Mouse (Mus musculus) heart, postnatal 0 days (tissue): Measurements from ENCODE around the gene Hes7.

Source experiments
- CTCF ChIP-seq: IDR thresholded peaks from 2 replicates; pipeline ENCODE4 v1.5.1; 2016; ENCODE audit warnings: antibody characterized with exemption, control low read depth, low read depth
- EP300 ChIP-seq: IDR thresholded peaks from 2 replicates; pipeline ENCODE4 v1.6.1; 2016; ENCODE audit warnings: antibody characterized with exemption, low read depth

- TF ChIP-seq CTCF = no peak
- TF ChIP-seq EP300 = no peak
Observed at GRCm38 (mm10) chr11:69074776-69075069, 45.5 kb upstream of the Hes7 start.
